Comparison of ENCODE assay signal across 8 mouse cellular contexts in the genomic region with DNA sequence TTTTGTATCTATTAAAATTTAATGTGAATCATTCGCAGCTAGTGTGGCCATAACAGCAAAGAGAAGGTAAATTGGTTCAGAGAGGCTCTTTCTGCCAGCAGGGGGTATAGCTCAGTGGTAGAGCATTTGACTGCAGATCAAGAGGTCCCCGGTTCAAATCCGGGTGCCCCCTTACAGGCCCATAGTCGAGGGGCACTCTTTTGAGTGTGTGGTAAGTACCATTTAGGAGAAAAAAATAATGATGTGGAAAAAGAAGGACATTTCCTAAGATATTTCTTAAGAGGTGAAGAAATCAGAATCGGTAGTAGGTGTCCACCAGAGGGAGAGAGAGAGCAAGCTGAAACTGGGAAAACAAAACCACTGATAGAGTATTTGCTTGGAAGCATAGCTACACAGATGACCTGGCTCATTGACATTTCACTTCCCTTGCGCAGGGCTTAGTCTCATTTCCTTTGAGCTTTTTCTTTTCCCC. TPM values are rescaled to one million over a fixed set of nuclear protein-coding genes. Genes with fewer than 3 reads are reported as not detected.
DNase-seq lines count a peak whose midpoint lies in the region; ATAC-seq and TF ChIP-seq lines count a peak whose summit lies in the region.

No protein-coding gene starts in this region.

- no peak overlapping the region for H3K4me2 ChIP-seq in midbrain, embryonic 13.5 days (replicated peaks)
- no peak overlapping the region for H3K4me2 ChIP-seq in intestine, postnatal 0 days (replicated peaks; ENCODE audit: low read depth)
- H3K4me2 ChIP-seq in midbrain, embryonic 12.5 days (replicated peaks), result no peak overlapping the region

- DNase-seq in midbrain, embryonic 10.5 days (ENCODE audit: low spot score), result peak; percentile 58
- DNase-seq in embryo, embryonic 10 days (ENCODE audit: low spot score), result peak; percentile 82
- DNase-seq in gonadal fat pad, adult 2 months (ENCODE audit: low read depth), result peak; percentile 41
- peak; percentile 73 to 84 for DNase-seq in left cerebral cortex, postnatal 25 days (ENCODE audit: low spot score in 2 of 2)
- DNase-seq in spleen, adult 12 weeks (ENCODE audit: low spot score), result peak; percentile 38

- no peak overlapping the region for H3K27ac ChIP-seq in midbrain, embryonic 10.5 days (replicated peaks)
- no peak overlapping the region for H3K27ac ChIP-seq in midbrain, embryonic 13.5 days
- H3K27ac ChIP-seq in intestine, postnatal 0 days (ENCODE audit: low read depth, low read length), result no peak overlapping the region
- H3K27ac ChIP-seq in midbrain, embryonic 12.5 days (replicated peaks), result no peak overlapping the region

- H3K27me3 ChIP-seq in midbrain, embryonic 10.5 days (ENCODE audit: low read depth, poor library complexity, severe bottlenecking), result no peaks in the 10 kb centered on the region
- H3K27me3 ChIP-seq in midbrain, embryonic 13.5 days, result no peaks in the 10 kb centered on the region
- no peaks in the 10 kb centered on the region for H3K27me3 ChIP-seq in intestine, postnatal 0 days (replicated peaks; ENCODE audit: control insufficient read depth, insufficient read depth, low read length)
- H3K27me3 ChIP-seq in midbrain, embryonic 12.5 days, result no peaks in the 10 kb centered on the region

- WGBS in midbrain, embryonic 10.5 days, result 19% methylated on average over 6 of the region's 6 CpGs
- 19% methylated on average over 6 of the region's 6 CpGs for WGBS in midbrain, embryonic 13.5 days
- WGBS in intestine, postnatal 0 days, result 14% methylated on average over 6 of the region's 6 CpGs
- 18% methylated on average over 6 of the region's 6 CpGs for WGBS in midbrain, embryonic 12.5 days

- no peak overlapping the region for H3K9ac ChIP-seq in midbrain, embryonic 13.5 days (replicated peaks)
- H3K9ac ChIP-seq in intestine, postnatal 0 days (ENCODE audit: low read depth, low read length), result no peak overlapping the region
- no peak overlapping the region for H3K9ac ChIP-seq in midbrain, embryonic 12.5 days (replicated peaks)

- H3K36me3 ChIP-seq in midbrain, embryonic 10.5 days, result no peaks in the 10 kb centered on the region
- H3K36me3 ChIP-seq in midbrain, embryonic 13.5 days, result no peaks in the 10 kb centered on the region
- no peaks in the 10 kb centered on the region for H3K36me3 ChIP-seq in intestine, postnatal 0 days (ENCODE audit: control insufficient read depth, insufficient read depth)
- no peaks in the 10 kb centered on the region for H3K36me3 ChIP-seq in midbrain, embryonic 12.5 days

- TF ChIP-seq CTCF in intestine, postnatal 0 days (IDR thresholded peaks at IDR 0.05; ENCODE audit: low read depth), result peak; percentile 82

- peaks cover 2% of the 10 kb centered on the region for H3K4me1 ChIP-seq in midbrain, embryonic 10.5 days
- H3K4me1 ChIP-seq in midbrain, embryonic 13.5 days (replicated peaks), result no peaks in the 10 kb centered on the region
- H3K4me1 ChIP-seq in intestine, postnatal 0 days (replicated peaks; ENCODE audit: control insufficient read depth, insufficient read depth, low read length), result no peaks in the 10 kb centered on the region
- H3K4me1 ChIP-seq in midbrain, embryonic 12.5 days, result no peaks in the 10 kb centered on the region

- ATAC-seq in midbrain, embryonic 13.5 days, result no peak
- peak; percentile 92 for ATAC-seq in intestine, postnatal 0 days
- ATAC-seq in midbrain, embryonic 12.5 days (ENCODE audit: low FRiP score, low read depth), result peak; percentile 49; the same call in 1 of the 2 replicates

- no peak overlapping the region for H3K4me3 ChIP-seq in midbrain, embryonic 10.5 days
- no peak overlapping the region for H3K4me3 ChIP-seq in midbrain, embryonic 13.5 days (replicated peaks)
- H3K4me3 ChIP-seq in intestine, postnatal 0 days (ENCODE audit: low read depth, low read length), result no peak overlapping the region
- no peak overlapping the region for H3K4me3 ChIP-seq in midbrain, embryonic 12.5 days

- no peaks in the 10 kb centered on the region for H3K9me3 ChIP-seq in midbrain, embryonic 10.5 days (replicated peaks)
- no peaks in the 10 kb centered on the region for H3K9me3 ChIP-seq in midbrain, embryonic 13.5 days
- H3K9me3 ChIP-seq in intestine, postnatal 0 days (ENCODE audit: control insufficient read depth), result no peaks in the 10 kb centered on the region
- H3K9me3 ChIP-seq in midbrain, embryonic 12.5 days, result no peaks in the 10 kb centered on the region

- intact Hi-C loops in left cerebral cortex, postnatal 25 days (cut with DNase I), result no loop called here

RNA-seq across cellular contexts. Expression of a gene that starts 25.7 kb away (rescaled TPM):
- polyA plus RNA-seq in midbrain, embryonic 10.5 days (2016; fragmentation: Nextera tagmentation; extraction: Ambion mirVana), result 6.8 and 7.5 TPM in 2 replicates
- polyA plus RNA-seq in midbrain, embryonic 13.5 days (2015; fragmentation: Nextera tagmentation; extraction: Ambion mirVana), result 13.9 and 14.6 TPM in 2 replicates
- 13.9 and 14.8 TPM in 2 replicates for polyA plus RNA-seq in gonadal fat pad, adult 2 months (2012; rRNA removed)
- polyA plus RNA-seq in intestine, postnatal 0 days (2015; fragmentation: Nextera tagmentation; extraction: Ambion mirVana), result 6.7 and 7.0 TPM in 2 replicates
- 10 to 100 TPM; 19.4 to 19.7 TPM for total RNA-seq in left cerebral cortex, postnatal 25 days (2021)
- polyA plus RNA-seq in midbrain, embryonic 12.5 days (2016; fragmentation: Nextera tagmentation; extraction: Ambion mirVana), result 9.5 and 10.7 TPM in 2 replicates

RNA-seq across cellular contexts. Expression of a gene that starts 58.7 kb away (rescaled TPM):
- 21.6 and 22.6 TPM in 2 replicates for polyA plus RNA-seq in midbrain, embryonic 10.5 days (2016; fragmentation: Nextera tagmentation; extraction: Ambion mirVana)
- 21.0 and 22.2 TPM in 2 replicates for polyA plus RNA-seq in midbrain, embryonic 13.5 days (2015; fragmentation: Nextera tagmentation; extraction: Ambion mirVana)
- 9.9 and 10.1 TPM in 2 replicates for polyA plus RNA-seq in gonadal fat pad, adult 2 months (2012; rRNA removed)
- polyA plus RNA-seq in intestine, postnatal 0 days (2015; fragmentation: Nextera tagmentation; extraction: Ambion mirVana), result 7.5 and 8.8 TPM in 2 replicates
- total RNA-seq in left cerebral cortex, postnatal 25 days (2021), result 10 to 100 TPM; 15.0 to 17.4 TPM
- 19.0 and 21.2 TPM in 2 replicates for polyA plus RNA-seq in midbrain, embryonic 12.5 days (2016; fragmentation: Nextera tagmentation; extraction: Ambion mirVana)
